Mouse (Mus musculus) frontal cortex, adult (tissue): ENCODE measurements around the gene Kif2a.

ENCODE experiments used
- ATAC-seq: cut with Nextera tagmentation; 2 replicates; pipeline ENCODE4 v1.9.2; 2017; ENCODE audit warnings: mild to moderate bottlenecking, moderate library complexity, mixed read lengths; ENCODE audit not compliant: low TSS enrichment

Kif2a gene

DNA sequence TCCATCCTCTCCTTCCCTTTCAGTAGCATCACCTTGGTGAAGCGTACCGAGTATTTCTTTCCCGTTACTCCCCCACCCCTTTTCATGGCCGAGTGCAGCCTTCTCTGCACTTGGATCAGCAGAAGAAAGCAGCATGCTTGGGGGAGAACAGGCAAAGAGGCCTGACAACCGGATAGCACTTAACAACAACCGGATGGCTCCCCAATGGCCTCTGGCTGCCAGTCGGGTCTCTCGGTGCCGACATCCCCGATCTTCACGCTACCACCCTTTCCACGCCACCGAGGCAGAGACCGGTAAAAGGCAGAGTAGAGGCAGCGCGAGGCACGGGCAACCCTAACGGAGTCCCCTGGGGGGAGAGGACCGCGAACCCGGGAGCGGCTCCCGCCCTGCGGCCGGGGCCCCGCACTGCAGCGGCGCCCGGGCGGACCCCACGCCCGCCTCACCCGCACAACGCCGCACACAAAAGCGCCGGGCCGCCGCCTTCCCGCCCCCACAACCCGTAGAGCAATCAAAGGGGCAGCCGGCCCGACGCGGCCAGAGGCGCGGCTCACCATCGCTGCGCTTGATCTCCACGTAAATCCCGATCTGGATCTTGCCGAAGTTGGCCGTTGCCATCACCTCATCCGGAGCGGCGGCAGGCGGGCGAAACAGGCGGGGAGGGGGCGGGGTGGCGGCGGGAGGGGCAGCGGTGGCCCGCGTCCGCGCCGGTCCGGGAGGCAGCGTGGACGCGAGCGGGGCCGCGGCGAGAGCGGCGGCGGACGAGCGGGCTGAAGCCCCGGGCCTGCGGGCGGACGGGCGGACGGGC is at the start of gene Kif2a:
TSS of gene Kif2a (minus strand) at position 666 of the 805 bp plus-strand sequence.
- ATAC-seq = peak; percentile 42

DNA sequence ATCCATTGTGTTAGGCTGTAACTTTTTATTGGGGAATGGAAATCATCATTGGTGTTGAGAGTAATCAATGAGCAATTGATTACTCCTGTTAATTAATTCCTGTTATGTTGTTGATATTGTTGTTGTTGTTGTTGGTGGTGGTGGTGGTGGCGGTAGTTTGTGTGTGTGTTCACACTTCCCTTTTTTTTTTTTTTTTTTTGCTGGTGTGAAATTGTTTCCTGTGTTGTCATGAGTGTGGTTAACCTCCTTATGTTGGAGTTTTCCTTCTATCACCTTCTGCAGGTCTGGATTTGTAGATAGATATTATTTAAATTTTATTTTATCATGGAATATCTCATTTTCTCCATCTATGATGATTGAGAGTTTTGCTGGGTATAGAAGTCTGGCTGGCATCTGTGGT is 47.1 kb upstream of the Kif2a start:
- ATAC-seq = no peak

DNA sequence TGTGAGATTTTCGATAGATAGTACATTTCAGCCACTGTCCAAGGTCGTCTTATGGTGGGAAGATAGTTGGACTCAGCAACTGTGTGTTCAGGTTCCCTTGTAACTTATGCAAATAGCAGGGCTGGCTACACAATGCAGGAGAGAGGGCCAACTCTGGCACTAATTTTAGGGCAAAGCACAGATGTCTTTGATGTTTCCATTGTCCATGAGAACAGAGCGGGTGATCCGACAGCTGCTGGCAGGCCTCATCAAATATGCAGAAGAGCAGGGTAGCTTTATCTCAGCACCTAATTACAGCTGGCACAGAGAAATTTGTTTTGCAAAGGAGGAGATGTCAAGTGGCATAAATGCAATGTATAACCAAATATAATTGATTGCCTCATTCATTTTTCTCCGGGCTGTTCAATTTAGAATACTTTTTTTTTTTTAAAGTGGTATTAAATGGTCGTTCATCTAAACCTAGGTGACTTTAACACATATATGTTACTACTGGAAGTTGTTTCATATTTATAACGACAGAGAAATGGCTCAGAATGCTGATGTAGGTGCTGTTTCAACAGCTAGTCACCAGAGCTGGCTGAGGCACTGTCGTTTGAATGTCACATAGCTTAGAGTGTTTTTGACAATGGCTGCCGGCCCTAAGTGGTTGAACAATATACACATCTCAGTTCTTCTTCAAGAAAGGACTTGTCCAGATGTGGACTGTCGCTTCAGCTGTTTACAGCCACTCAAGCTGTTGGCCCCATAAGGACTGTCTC is 43.4 kb upstream of the Kif2a start:
- ATAC-seq = peak; percentile 13; the same call in 1 of the 2 replicates

DNA sequence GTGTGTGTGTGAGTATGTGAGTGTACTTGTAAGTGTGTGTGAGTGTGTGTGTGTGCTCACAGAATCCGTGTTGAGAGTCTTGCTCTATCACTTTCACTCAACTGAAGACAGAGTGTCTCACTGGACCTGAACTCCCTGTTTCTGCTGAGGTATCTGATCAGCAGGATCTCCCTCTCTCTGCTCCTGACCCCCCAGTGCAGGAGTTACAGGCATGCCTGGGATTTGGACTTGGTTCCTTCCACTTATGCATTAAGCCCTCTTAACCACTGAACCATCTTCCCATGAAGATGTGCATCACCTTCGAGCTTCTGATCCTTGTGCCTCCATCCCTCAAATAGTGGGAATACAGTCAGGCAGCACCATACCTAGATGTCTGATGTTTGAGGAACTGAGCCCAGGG is 42.3 kb upstream of the Kif2a start:
- no peak for ATAC-seq

DNA sequence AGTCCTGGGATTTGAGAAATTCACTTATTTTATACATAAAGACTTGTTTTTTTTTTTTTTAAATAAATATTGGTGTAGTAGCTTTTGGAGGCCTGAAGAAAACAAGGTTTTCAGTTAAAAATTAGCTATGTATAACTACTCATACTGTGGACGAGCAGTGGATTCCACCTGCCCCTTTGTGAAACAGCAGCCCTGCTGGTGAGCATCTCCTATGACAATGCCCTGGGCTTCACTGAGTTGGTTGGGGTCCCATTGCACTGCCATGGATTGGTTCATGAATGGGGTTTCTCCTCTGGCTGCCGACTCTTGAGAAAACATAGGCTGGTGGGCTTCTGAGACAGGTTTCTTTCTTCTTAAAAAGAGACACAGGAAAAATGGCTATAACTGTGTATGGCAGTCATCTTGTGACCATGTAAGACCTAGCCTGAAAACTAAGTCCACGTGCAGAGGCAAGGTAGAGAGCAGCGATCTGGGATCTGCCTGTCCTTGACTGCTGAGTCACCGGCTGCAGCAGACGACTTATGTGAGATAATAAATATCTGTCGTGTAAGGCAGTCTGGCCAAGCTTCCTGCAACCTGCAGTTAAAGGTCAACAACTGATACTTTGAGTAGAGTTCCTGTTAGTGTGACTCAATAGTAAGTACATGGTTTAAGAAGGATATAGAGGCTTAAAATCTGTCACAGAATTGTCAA is 41.3 kb upstream of the Kif2a start:
- no peak for ATAC-seq

DNA sequence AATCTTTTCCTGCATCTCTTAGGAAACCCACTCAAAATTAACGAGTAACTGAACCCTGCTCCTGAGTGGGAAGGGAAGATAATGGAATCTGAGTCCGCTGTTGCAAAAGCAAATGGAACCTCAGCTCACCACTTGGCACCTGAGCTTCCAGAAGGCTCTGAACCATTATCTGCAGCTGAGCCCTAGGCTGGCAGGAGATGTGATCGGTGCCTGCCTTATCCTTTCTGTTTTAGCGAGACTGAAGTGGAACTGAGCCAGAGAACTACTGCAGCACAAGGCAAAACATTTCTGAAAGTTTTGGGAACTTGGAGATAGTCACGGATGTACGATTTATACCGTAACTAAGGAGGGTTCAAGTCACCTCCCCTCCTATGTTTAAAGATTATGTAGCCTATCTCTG is 38.2 kb upstream of the Kif2a start:
- no peak for ATAC-seq

DNA sequence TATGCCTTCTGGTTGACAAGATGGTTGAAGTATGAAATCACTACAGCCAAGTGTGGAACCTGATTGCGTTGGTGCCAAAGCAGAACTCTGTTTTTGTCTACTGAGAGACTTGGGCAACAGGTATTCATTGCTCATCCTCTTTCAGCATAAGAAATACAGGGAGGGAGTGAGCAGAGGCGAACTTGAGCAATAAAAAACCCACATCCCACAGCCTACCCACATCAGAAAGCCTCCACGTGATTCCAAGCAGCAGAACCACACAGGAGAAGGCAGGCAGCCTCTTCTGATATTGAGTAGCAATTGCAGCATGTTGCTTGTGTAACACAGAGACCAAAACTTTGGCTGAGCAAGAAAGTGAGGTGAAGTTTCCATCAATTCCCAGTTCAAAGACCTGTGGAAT is 37.5 kb upstream of the Kif2a start:
- ATAC-seq = peak; percentile 41

DNA sequence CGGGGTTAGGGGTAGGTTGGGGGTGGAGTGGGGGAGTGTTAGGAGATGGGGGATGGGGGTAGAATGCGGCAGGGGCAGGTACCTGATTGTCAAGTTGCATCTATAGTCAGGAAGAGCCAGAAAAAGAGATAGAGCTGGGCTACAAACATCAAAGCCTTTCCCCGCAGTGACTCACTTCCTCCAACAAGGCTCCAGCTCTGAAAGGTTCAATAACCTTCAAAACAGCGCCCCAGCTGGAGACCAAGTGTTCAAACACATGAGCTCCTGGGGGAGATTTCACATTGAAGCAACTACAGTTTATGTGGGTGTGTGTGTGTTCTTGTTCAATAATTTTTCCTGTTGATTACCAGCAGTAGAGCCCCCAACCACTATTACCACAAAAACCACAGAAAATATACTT is 34.4 kb upstream of the Kif2a start:
- no peak for ATAC-seq

DNA sequence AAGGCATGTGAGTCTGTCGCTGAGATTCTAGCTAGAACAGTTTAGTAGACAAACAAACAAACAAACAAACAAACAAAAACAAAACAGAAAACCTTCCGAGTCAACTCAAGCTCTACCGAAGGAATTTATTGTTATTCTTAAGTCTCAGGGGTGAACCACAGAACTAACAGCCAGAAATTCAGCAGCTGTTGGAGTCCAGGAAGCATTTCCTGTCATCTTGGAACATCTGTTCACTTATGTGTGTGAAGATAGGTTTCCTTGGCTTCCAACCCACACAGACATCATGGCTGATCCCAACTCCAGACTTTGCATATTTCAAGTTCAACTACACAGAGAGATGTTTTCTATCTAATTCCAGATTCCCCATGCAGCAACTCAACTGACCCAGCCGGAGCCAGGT is 32.6 kb upstream of the Kif2a start:
- ATAC-seq = no peak; the same call in 1 of the 2 replicates

DNA sequence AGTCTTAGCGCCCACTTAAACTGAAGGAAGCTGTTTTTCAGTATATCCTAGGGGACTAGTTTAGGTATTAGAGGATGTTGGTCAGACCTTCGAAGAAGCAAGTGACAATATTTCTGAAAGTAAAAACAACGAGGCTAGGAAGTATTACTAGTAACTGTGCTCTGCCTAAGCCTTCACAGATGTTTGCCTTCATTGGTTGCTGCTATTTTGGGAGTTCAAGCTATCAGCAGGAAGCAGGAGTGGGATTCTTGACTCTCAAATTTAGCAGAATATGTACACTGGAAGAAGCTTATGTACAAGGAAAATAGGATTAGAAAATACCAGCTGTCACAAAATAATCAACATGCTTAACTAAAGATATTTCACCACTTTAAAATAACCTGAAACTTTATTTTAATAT is 29.4 kb upstream of the Kif2a start:
- no peak for ATAC-seq

DNA sequence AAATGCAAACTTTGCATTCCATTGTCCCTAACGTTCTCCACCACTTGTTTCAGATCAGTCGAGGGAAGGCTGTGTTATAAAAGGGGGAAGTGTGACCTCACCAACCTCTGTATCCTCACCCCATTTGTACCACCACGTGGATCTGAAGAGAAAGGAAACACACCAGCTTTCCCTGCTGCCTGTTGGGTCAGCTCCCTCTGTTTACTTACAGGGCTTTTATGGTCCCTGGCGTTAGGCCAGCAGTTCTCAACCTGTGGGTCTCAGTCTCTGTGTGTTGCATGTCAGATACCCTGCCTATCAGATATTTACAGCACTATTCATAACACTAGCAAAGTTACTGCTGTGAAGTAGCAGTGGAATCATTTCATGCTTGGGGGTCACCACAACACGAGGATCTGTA is 22.3 kb upstream of the Kif2a start:
- ATAC-seq = no peak

DNA sequence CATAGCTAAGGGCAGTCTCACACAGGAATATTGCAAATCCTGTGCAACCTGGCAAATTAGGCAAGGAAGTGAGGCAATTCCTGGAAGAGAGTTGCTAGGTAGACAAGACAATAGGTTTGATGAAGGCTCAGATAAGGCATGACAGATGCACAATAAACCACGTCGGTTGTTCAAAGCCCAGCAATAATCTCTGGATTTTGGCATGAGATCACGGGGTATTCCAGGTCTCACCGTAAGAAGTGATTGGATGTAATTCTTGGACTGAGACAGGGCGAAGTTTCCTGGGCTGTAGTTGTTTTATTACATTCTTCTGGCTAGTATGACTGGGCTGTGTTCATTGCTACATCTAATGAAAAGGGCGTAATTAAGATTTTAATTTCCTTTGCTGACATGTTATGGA is 20.6 kb upstream of the Kif2a start:
- no peak for ATAC-seq

DNA sequence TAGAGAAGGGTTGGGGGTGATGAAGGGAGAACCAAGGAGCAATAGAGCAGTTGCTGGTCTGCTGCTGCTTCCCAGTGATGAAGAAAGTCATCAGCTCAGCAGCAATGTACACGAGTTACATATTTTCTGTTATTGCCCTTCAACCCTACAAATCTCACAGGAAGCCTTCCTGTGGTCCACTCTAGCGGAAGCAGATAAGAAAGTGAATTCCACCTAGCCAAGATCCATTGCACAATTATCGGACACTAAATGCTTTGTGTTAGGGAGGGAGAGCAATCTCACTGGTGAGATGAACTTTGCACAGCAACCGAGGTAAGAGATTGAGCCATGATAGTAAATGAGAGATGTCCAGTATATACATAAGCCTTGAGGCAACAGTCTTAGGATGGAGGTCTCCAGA is 17.6 kb upstream of the Kif2a start:
- ATAC-seq = no peak

DNA sequence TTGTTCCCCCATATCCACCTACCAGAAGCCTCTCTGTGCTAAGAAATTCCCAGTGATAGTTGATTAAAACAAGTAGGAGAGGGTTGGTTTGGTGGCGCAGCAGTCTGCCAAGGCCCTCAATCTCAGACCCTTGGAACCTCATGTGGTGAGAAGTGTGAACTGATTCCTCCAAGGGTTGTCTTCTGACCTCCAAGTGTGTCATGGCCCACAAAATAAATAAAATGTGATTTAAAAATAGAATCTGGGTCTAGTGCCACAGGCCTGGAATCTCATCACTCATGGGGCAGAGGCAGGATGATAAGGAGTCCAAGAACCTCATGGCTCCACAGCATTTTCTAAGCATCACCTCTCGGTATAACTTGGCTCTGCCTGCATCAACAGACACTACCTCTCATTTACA is 16.4 kb upstream of the Kif2a start:
- no peak for ATAC-seq

DNA sequence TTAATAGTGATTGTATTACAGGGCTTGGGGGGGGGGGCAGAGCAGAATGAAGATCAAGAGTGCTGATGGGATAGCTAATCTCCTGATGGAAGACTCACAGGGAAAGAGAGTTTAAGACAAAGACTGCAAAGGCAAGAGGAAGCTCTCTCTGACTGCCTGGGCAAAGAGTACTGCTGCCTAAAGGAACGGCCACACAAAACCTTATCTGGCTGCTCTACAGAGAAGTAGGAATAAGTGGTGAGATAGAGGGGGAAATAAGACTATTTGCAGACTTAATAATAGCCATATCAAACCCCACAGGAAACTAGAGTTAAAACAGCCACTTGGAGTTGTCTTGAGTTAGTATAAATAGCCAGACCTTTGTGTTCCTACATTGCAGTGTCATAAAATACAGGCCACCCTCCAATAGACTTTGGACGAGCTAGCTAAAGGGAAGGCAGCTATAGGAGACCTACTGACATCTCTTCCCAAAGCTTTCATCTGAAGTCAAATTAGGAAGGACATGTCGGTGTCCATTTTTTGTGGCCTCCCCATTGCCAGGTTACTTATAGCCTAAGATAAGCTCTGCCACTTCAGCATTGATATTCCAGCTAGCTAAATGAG is 13.7 kb upstream of the Kif2a start:
- ATAC-seq = no peak

DNA sequence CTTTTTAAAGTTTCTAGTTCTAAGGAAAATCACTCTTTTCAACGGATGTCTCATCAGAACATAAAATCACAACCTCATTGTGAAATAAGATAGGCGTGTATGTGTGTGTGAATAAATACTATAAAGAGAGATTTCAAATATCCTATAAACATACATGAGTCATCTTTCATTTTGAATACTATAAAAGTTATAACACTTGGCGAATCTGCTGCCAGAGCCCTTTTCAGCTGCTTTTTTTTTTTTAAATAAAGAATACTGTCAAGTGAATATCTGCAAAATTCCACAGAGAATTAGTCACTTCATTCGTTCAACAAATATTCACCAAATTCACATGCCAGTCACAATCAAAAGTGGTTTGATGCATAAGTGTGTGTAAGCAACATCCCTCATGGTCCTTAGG is 13.2 kb upstream of the Kif2a start:
- no peak for ATAC-seq

DNA sequence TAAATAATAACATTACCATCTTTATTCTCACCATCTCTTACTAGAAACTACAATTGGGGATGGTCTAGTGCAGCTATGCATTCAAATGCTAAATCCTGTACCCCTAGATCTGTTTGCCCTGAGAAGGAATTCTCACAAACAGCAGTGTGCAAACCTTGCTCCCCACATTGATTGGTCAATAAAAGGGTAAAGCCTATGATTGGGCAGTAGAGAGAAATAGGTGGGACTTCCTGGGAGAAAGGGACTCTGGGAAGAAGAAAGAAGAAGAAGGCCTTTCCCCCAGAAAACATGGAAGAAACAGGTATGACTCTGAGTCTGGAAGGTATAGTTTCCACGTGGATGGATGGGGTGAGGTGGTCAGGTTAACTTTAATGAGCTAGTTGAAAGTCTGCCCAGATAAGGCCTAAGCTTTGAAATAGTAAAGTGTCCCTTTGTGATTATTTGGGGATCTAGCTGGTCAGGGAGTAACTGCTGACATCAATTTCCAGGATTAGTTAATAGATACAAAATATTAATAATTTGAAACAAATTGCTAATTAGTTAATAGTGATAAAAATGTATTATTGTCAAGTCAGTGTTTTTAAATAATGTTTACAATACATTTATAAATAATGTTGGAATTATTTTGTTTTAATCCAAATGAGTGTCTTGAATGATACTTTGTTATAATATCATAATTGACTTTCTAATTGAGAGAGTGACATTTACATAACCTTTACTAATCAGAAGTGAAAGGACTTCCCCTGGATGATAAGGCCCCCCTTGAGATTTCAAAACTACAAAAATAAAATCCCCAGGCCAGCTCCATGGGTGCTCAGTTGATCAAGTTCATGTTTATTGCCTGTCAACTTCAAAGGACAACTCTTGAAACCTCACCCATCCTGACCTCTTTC is 12.3 kb upstream of the Kif2a start:
- no peak for ATAC-seq

DNA sequence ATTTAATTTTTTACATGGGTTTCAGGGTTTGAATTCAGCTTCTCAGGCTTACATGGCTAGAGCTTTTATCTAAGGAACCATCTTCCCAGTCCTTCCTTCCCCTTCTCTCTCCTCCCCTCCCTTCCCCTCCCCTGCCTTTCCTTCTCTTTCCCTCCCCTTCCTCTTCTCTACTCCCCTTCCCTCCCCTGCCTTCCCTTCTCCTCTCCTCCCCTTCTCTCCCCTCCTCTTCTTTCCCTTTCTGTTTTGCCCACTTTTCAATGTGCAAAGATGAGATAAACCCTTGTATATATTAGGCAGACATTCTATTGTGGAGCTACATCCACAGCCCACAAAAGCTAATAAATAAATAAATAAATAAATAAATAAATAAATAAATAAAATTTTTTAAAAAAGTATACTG is 9.3 kb upstream of the Kif2a start:
- ATAC-seq = no peak

DNA sequence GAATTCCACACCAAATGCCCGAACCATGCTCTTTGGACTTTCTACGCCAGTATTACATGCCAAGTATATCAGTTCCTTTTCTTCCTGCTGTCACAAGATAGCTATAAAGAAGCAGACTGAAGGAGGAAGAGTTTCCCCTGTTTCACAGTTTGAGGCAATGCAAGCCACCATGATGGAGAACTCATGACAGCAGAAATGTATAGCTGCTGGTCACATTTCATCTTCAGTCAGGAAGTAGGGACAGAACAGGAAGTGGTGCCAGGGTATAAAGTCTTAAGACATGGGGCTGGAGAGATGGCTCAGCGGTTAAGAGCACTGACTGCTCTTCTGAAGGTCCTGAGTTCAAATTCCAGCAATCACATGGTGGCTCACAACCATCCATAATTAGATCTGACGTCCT is 5.3 kb upstream of the Kif2a start:
- no peak for ATAC-seq

DNA sequence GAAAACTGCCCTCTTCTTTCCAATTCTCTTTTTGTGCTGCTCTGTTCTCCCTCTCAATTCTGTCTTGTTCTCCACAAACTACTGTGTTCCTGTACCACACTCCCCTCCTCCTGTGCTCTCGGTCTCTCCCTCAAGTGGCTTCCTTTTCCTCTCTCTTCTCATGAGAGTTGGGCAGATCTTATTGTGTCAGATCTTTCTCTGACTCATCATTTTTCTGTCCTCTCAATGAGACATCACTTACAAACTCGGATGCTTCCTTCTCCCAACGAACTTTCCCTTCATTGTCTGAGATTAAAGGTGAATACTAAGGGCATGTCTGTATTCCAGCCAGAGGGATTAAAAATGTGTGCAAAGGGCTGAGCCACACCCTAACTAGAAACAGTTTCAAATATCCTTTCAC is 3.7 kb upstream of the Kif2a start:
- no peak for ATAC-seq
